Mouse (Mus musculus): ENCODE measurements around the gene Ubap2. TPM values are rescaled to one million over a fixed set of nuclear protein-coding genes. Genes with fewer than 3 reads are reported as not detected.

Ubap2 gene
- polyA plus RNA-seq, 1 experiment, result 203 TPM

DNA sequence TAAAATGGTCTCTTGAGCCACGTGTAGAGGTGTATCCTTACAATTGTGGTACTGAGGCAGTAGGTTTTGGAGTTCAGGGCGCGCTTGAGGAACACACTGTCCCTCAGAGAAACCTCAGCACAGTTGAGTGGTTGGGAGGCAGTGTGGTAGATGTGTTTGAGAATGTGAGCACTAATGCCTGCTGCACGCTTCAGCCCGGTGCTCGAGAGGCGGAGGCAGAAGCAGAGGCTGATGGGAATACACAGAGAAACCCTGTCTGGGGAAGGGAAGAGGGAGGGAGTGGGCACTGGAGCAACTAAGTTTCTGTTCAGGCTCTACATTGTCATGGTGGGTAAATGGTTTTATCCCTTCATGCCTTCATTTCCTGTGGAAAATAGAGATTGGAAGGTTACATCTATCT, 123.8 kb downstream of the Ubap2 start:
- Histone ChIP-seq H3K27me3 (ENCODE audit: control insufficient read depth, insufficient read depth, low read length) (no peaks in the 10 kb centered on the region), H3K36me3 (ENCODE audit: control insufficient read depth, insufficient read depth, low read length) (no peaks in the 10 kb centered on the region), H3K4me1 (ENCODE audit: control insufficient read depth, insufficient read depth, low read length) (no peaks in the 10 kb centered on the region), H3K4me3 (ENCODE audit: control insufficient read depth, low read depth, low read length) (no peak overlapping the region), H3K27ac (ENCODE audit: control insufficient read depth, insufficient read depth, low read depth, low read length) (no peak overlapping the region)
- no peak for TF ChIP-seq CTCF (IDR thresholded peaks at IDR 0.05; ENCODE audit: control insufficient read depth, insufficient read depth, insufficient replicate concordance, low read depth, low read length)
- TF ChIP-seq POLR2A (IDR thresholded peaks at IDR 0.05; ENCODE audit: control insufficient read depth, low read depth, low read length), result no peak

DNA sequence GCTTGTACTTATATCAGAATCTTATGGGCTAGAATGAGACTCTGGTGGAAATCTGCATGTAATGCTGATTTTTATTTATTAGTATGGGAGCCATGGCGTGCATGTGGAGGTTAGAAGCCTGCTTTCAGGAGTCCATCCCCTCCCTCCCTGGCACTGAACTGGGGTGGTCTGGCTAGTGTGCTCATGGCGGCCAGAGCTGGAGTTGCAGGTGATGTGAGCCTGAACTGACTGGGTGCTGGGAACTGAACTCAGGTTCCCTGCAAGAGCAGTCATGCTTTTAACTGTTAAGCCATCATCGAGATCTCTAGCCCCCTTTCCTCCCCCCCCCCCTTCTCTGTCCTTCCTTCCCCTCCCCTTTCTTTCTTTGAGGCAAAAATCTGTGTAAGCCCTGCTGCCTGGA, 125.1 kb downstream of the Ubap2 start:
- TF ChIP-seq POLR2A (IDR thresholded peaks at IDR 0.05; ENCODE audit: control insufficient read depth, low read depth, low read length) (no peak), CTCF (IDR thresholded peaks at IDR 0.05; ENCODE audit: control insufficient read depth, insufficient read depth, insufficient replicate concordance, low read depth, low read length) (no peak)
- H3K27me3 ChIP-seq (ENCODE audit: control insufficient read depth, insufficient read depth, low read length), result no peaks in the 10 kb centered on the region
- H3K36me3 ChIP-seq (ENCODE audit: control insufficient read depth, insufficient read depth, low read length), result no peaks in the 10 kb centered on the region
- H3K4me3 ChIP-seq (ENCODE audit: control insufficient read depth, low read depth, low read length), result no peak overlapping the region
- no peak overlapping the region for H3K27ac ChIP-seq (ENCODE audit: control insufficient read depth, insufficient read depth, low read depth, low read length)
- H3K4me1 ChIP-seq (ENCODE audit: control insufficient read depth, insufficient read depth, low read length), result no peaks in the 10 kb centered on the region

Other genes starting within 250 kb of the Ubap2 start
- 174 and 180 TPM in 2 replicates for gene Aqp7, start 227.0 kb downstream of the Ubap2 start, polyA plus RNA-seq (2012; rRNA removed)
- 5.2 and 6.7 TPM in 2 replicates for gene Aqp3, start 177.0 kb downstream of the Ubap2 start, polyA plus RNA-seq (2012; rRNA removed)
- 14.0 and 15.9 TPM in 2 replicates for gene Nol6, start 150.7 kb downstream of the Ubap2 start, polyA plus RNA-seq (2012; rRNA removed)
- gene Ube2r2, start 139.4 kb downstream of the Ubap2 start, polyA plus RNA-seq (2012; rRNA removed), result 17.7 and 18.8 TPM in 2 replicates
- gene Dcaf12, start 39.7 kb upstream of the Ubap2 start, polyA plus RNA-seq (2012; rRNA removed), result 71.2 and 84.7 TPM in 2 replicates
- 44.2 and 47.8 TPM in 2 replicates for gene Ubap1, start 73.9 kb upstream of the Ubap2 start, polyA plus RNA-seq (2012; rRNA removed)
- 11.3 and 11.9 TPM in 2 replicates for gene Kif24, start 189.7 kb upstream of the Ubap2 start, polyA plus RNA-seq (2012; rRNA removed)
- gene Nudt2, start 190.0 kb upstream of the Ubap2 start, polyA plus RNA-seq (2012; rRNA removed), result 12.6 and 14.3 TPM in 2 replicates
- 9.8 and 11.1 TPM in 2 replicates for gene AI464131, start 227.9 kb upstream of the Ubap2 start, polyA plus RNA-seq (2012; rRNA removed)
- 1,051 and 1,062 TPM in 2 replicates for gene 1110017D15Rik, start 242.2 kb upstream of the Ubap2 start, polyA plus RNA-seq (2012; rRNA removed)

Measured in testis, adult 2 months (tissue).